Mouse (Mus musculus): ENCODE results near the gene Dtnb. TPM values are rescaled to one million over a fixed set of nuclear protein-coding genes. Genes with fewer than 3 reads are reported as not detected.

Dtnb gene
- 100 to 1,000 TPM in 1 of 2 experiments, 10 to 100 TPM in 1; 76.1 to 118 TPM for polyA plus RNA-seq (2017; shearing (Covaris generic))

DNA sequence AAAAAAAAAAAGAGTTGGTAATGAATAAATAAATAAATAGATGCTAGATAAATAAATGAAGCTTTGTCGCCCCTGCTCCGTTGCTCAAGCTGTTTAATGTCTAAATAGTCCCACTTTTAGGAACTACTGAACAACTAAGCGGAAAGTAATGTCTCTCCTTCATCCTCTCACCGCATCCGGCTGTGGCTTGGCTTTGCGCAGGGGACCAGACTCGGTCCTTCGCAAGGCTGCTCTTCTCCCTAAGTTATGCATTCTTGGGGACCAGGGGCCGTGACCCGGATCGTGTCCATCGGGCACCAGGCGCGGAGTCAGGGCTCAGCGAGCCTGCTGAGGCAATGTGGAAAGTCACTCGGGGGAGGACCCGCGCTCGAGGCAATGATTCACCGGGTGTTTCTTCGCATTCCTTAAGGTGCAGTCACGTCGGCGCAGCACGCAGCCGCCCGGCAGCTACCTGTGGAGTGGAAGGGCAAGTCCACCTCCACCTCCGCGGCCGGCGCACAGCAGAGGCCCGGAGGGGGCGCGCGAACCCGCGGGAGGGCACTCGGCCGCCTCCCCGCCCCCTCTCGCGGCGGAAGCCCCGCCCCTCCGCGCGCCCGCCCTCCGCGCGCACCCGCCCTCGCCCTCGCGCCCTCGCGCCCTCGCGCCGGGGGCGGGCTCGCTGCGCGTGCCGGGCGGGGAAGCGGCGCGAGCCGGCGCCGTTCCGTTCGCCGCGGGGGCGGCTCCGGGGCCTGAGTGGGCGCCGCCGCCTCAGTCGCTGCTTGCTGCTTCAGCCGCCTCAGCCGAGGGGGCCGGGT is at the start of gene Dtnb:
TSS of gene Dtnb (plus strand) at position 595 of the 794 bp plus-strand sequence.

GRCm38 (mm10) chr12:3805852-3806251 is 233.7 kb downstream of the Dtnb start, which contains the start of gene Dnmt3a:
Gene Dnmt3a, plus strand, starts transcription at chr12:3806007.

Other genes starting within 250 kb of the Dtnb start
- gene Kif3c, start 207.2 kb upstream of the Dtnb start, polyA plus RNA-seq (2017; shearing (Covaris generic)): 1 to 10 TPM; 7.6 to 8.2 TPM
- gene Asxl2, start 145.5 kb upstream of the Dtnb start, polyA plus RNA-seq (2017; shearing (Covaris generic)): 10 to 100 TPM; 56.3 to 75.2 TPM
- 10 to 100 TPM; 33.8 to 53.5 TPM for gene Dnmt3a, start 233.6 kb downstream of the Dtnb start, polyA plus RNA-seq (2017; shearing (Covaris generic))